Mouse (Mus musculus): ENCODE measurements around the gene Zscan21.

Gene Zscan21

DNA sequence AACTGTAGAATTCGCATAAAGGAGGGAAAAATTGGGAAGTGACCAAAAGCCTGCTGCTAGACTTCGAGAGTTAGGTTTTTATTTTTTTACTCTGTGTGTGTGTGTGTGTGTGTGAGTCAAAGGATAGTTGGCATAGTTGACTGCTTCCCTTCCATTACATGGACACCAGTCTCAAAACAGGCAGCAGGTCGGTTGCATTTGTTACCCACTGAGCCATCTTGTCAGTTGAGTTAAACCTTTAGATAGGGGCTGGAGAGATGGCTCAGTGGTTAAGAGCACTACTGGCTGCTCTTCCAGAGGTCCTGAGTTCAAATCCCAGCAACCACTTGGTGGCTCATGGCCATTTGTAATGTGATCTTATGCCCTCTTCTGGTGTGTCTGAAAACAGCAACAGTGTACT lies 1.3 kb downstream of the Zscan21 start:
- DNase-seq (ENCODE audit: low read depth): no peak

- no peak for DNase-seq (ENCODE audit: low read depth)
Measured at GRCm38 (mm10) chr5:138132425-138133064, 15.8 kb downstream of the Zscan21 start.

DNA sequence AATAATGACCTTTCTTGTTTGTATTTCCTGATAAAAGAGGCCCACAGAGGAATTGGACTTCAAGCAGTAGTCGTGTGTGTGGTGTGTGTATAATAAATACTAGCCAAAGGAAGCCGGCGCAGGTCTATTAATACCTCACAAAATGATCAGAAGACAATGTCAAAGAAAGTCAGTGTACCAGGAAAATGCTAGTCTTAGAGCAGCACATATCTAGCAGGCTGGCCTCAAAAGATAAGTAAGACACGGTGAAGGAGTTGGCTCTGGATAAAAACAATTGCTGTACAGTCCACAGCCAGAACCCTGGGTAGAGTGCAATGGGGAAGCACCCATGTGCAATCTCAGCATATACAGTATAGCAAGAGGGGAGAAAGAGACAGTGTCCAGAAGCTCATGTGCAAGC lies 20.6 kb downstream of the Zscan21 start:
- DNase-seq (ENCODE audit: low read depth): peak; percentile 46

DNA sequence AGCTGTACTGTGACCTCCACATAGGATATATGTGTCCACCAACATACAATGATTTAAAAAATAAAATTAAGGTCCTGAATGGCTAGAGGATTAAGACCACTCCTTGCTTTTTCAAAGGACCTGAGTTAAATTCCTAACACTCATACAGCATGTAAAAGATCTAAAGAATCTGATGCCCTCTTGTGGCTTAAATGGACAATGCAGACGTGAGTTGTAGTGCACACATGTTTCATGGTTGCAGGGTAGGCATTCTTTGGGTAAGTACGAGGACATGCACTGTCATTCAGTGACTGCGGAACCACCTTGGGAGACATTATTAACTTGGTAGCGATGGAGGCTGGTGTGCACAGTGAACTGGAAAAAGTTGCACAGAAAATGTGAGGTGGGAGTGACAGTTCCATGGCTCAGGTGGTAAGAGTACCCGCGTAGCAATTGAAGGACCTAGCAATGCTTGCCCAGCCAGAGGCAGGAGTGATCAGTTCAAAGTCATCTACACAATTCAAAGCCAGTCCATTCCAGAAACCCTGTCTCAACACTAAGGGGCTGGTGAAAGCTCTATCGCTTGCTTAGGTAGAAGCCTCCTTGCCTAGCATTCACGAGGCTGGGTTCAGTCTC lies 21.3 kb downstream of the Zscan21 start:
- peak; percentile 75 for DNase-seq (ENCODE audit: low read depth)

DNA sequence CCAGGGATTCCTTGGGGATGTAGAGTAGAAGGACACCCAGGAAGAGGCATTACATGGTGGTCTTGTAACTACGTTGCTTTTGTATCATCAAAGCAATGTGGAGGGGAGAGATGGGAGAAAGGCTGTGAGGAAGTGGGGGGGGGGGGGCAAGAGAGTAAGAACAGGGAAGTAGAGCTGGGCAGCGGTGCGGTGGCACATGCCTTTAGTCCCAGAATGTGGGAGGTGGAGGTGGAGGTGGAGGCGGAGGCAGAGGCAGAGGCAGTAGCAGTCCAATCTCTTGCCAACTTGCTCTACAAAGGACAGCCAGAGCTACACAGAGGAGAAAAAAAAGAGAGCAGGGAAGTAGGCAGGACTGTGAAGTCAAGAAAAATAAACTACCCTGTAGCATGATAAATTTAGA lies 21.9 kb downstream of the Zscan21 start:
- no peak for DNase-seq (ENCODE audit: low read depth)

DNA sequence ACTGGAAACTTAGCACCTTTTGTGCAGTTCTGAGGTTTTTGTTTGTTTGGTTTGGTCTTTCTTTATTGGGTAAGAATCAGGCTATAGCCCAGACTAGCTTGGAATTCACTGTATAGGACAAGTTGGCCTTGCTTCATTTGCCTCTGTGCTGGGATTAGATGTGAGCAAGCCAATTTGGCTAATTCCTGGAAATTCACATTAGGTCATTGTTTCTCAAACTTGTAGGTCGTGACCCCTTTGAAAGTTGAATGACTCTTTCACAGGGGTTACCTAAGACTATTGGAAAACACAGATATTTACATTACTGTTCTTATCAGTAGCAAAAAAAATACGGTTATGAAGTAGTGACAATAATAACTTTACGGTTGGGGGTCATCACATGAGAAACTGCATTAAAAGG lies 37.7 kb downstream of the Zscan21 start:
- no peak for DNase-seq (ENCODE audit: low read depth)

DNA sequence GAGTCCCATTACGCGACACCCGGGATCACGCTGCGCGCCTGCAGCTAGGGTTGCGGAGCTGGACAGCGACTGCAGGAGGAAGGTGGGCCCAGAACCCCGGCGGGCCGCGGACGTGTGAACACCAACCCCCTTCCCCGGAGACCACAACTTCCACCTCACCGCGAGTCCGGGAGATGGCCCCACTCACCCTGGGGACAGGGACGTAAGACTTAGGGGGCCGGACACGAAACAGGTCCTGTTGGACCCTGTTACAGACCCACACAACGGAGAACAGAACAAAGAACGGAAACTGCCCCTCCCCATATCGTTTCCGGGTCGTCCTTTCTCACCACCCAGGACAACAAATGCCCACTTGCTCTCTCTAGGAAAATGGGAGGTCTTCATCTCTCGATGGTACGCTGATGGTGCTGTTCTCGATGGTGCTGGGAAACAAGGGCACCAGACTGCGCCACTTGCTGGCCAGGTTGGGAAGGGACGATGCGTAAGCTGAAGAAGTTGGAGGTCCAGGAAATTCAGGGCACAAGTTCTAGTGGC lies 38.8 kb downstream of the Zscan21 start, which contains the start of gene Zfp113:
Gene Zfp113, minus strand, starts transcription at position 302 of the 534 bp plus-strand sequence.
- peak; percentile 93 for DNase-seq (ENCODE audit: low read depth)

- no peak for DNase-seq (ENCODE audit: low read depth)
Measured at GRCm38 (mm10) chr5:138160224-138160762, 43.6 kb downstream of the Zscan21 start.

DNA sequence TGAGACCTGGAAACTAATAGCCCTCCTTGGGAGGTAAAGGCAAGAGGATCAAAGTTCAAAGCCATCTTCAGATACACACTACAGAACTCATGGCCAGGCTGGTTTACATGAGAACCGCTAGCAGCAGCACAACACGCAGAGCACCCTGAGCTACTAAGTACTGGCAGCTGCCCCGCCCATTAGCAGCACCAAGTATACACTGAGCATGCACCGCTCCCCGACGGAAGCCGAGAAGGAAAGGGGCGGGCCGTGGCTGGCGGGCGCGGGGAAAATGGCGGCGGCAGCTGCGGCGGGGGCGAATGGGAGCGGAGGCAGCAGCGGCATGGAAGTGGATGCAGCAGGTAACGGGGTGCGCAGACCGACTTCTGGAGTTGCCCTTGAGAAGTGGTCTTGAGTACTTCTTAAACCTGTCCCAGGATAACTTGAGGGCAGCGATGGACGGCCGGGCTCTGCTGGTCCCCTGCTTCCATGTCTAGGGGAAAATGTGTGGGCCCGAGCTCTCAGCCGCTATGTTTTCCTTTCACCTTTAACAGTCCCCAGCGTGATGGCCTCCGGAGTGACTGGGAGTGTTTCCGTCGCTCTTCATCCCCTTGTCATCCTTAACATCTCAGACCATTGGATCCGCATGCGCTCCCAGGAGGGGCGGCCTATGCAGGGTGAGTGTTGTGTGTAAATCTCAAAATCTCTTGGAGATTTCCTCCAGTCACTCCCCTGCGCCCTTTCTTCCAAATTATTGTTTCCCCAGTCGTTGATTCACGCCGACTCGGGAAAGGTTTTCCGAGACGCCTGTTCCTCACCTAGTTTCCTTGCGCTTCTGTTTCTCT lies 44.4 kb downstream of the Zscan21 start, which contains the start of gene Cops6:
Gene Cops6, plus strand, starts transcription at position 230 of the 824 bp plus-strand sequence.
- DNase-seq (ENCODE audit: low read depth): peak; percentile 88

DNA sequence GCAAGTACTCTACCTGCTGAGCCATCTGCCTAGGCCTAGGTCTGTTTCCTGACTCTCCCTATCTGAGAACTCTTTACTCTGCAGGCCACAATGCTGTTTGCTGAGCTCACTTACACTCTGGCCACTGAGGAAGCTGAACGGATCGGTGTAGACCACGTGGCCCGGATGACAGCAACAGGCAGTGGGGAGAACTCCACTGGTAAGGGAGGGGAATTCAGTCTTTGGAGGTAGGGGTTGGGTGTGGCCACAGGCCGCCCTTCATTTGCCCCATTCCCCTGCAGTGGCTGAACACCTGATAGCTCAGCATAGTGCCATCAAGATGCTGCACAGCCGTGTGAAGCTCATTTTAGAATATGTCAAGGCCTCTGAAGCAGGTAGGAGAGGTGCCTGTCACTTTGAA lies 46.3 kb downstream of the Zscan21 start:
- no peak for DNase-seq (ENCODE audit: low read depth)

- no peak for DNase-seq (ENCODE audit: low read depth)
Measured at GRCm38 (mm10) chr5:138163610-138164009, 46.9 kb downstream of the Zscan21 start.

DNA sequence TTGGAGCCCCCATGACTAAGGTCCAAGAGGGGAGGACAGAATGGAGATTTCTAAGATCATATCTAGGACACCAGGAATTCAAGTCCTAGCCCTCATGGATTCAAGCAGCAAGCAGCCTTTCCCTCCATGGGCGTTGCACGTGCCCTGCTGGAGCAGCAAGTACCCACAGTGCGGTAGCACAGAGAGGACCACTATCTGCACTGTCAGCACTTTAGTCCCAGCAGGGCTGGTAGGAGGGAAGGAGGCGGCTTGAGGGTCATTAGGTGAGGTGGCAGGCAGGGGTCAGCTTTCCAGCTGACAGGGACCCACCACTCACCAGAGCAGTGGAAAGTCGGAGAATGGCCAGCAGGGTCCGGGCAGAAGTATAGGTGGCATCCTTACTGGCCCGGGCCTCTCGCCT lies 48.9 kb downstream of the Zscan21 start:
- DNase-seq (ENCODE audit: low read depth): no peak

GRCm38 (mm10) chr5:138170936-138171561 lies 54.3 kb downstream of the Zscan21 start:
- peak; percentile 89 for DNase-seq (ENCODE audit: low read depth)

DNA sequence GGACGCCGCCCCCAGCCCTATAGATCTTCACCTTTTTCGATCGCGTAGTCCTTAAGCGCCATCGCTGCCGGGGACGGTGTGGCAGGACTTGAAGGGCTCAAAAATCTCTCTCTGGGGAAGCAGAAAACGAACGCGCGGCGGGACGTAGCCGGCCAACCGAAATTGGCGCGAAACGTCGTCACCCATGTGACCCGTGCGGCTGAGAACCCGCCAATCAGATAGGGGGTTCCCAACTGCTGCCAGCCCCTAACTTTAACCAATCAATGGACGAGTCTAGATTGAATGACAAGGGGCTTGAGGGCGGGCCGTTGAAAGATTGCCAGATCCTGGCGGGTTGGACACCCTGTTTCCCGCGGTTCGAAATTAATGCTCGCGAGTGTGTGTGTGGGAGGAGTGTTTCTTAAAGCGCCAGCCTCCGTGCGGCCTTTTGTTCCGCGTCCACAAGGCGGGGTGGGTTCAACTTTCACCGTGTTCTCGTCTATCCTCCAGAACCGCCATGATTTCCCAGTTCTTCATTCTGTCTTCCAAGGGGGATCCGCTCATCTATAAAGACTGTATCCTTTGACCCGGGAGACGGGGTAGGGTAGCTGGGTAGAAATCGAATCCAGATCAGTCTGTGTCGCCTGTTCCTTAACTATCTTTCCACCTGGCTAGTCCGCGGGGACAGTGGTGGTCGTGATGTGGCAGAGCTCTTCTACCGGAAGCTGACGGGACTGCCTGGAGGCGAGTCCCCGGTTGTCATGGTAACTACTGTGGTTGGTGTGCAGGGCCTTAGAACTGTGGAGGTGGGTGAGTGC lies 55.2 kb downstream of the Zscan21 start, which contains the start of the genes Ap4m1 and Mcm7:
Gene Ap4m1, plus strand, starts transcription at position 308 of the 797 bp plus-strand sequence.
Gene Mcm7, minus strand, starts transcription at position 728 of the 797 bp plus-strand sequence.
- DNase-seq (ENCODE audit: low read depth): peak; percentile 97

GRCm38 (mm10) chr5:138173217-138173616 lies 56.5 kb downstream of the Zscan21 start:
- DNase-seq (ENCODE audit: low read depth): no peak
